Mouse (Mus musculus): ENCODE measurements at regions not wholly inside any gene's neighbourhood (a gene's known extent, or its start where the extent isn't known, plus 50 kb on each side); places are given as distances from the start of the nearest gene placed in this dataset.

GRCm38 (mm10) chr14:62043117-62043422 is 249.3 kb upstream of the Rnaseh2b start:
- no peak for DNase-seq (ENCODE audit: extremely low spot score, low read depth, low spot score)

GRCm38 (mm10) chr14:62050941-62051340 is 241.4 kb upstream of the Rnaseh2b start:
- DNase-seq (ENCODE audit: extremely low spot score, low read depth, low spot score), result no peak

- no peak for DNase-seq (ENCODE audit: extremely low spot score, low read depth, low spot score)
Measured at GRCm38 (mm10) chr14:62051923-62052322, 240.5 kb upstream of the Rnaseh2b start.

GRCm38 (mm10) chr14:62053004-62053403 is 239.4 kb upstream of the Rnaseh2b start:
- no peak for DNase-seq (ENCODE audit: extremely low spot score, low read depth, low spot score)

GRCm38 (mm10) chr14:62057096-62057495 is 235.3 kb upstream of the Rnaseh2b start:
- no peak for DNase-seq (ENCODE audit: extremely low spot score, low read depth, low spot score)

- no peak for DNase-seq (ENCODE audit: extremely low spot score, low read depth, low spot score)
Measured at GRCm38 (mm10) chr14:62058100-62058499, 234.3 kb upstream of the Rnaseh2b start.

GRCm38 (mm10) chr14:62071140-62071539 is 221.2 kb upstream of the Rnaseh2b start:
- no peak for DNase-seq (ENCODE audit: extremely low spot score, low read depth, low spot score)

GRCm38 (mm10) chr14:62084047-62084446 is 208.3 kb upstream of the Rnaseh2b start:
- no peak for DNase-seq (ENCODE audit: extremely low spot score, low read depth, low spot score)

GRCm38 (mm10) chr14:62088174-62088573 is 204.2 kb upstream of the Rnaseh2b start:
- no peak for DNase-seq (ENCODE audit: extremely low spot score, low read depth, low spot score)

GRCm38 (mm10) chr14:62117532-62117931 is 174.9 kb upstream of the Rnaseh2b start:
- DNase-seq (ENCODE audit: extremely low spot score, low read depth, low spot score), result no peak

- no peak for DNase-seq (ENCODE audit: extremely low spot score, low read depth, low spot score)
Measured at GRCm38 (mm10) chr14:62118542-62118953, 173.8 kb upstream of the Rnaseh2b start.

- no peak for DNase-seq (ENCODE audit: extremely low spot score, low read depth, low spot score)
Measured at GRCm38 (mm10) chr14:62128918-62129317, 163.5 kb upstream of the Rnaseh2b start.

GRCm38 (mm10) chr14:62132353-62132816 is 160.0 kb upstream of the Rnaseh2b start:
- DNase-seq (ENCODE audit: extremely low spot score, low read depth, low spot score), result no peak

- no peak for DNase-seq (ENCODE audit: extremely low spot score, low read depth, low spot score)
Measured at GRCm38 (mm10) chr14:62137981-62138380, 154.4 kb upstream of the Rnaseh2b start.

GRCm38 (mm10) chr14:62144385-62145030 is 147.9 kb upstream of the Rnaseh2b start:
- no peak for DNase-seq (ENCODE audit: extremely low spot score, low read depth, low spot score)

GRCm38 (mm10) chr14:62157038-62157716 is 135.2 kb upstream of the Rnaseh2b start:
- no peak for DNase-seq (ENCODE audit: extremely low spot score, low read depth, low spot score)

- DNase-seq (ENCODE audit: extremely low spot score, low read depth, low spot score), result no peak
Measured at GRCm38 (mm10) chr14:62159690-62160089, 132.7 kb upstream of the Rnaseh2b start.

- DNase-seq (ENCODE audit: extremely low spot score, low read depth, low spot score), result no peak
Measured at GRCm38 (mm10) chr14:62163120-62163796, 129.1 kb upstream of the Rnaseh2b start.

- no peak for DNase-seq (ENCODE audit: extremely low spot score, low read depth, low spot score)
Measured at GRCm38 (mm10) chr14:62164918-62165317, 127.5 kb upstream of the Rnaseh2b start.

GRCm38 (mm10) chr14:62166006-62166405 is 126.4 kb upstream of the Rnaseh2b start:
- DNase-seq (ENCODE audit: extremely low spot score, low read depth, low spot score), result no peak

- no peak for DNase-seq (ENCODE audit: extremely low spot score, low read depth, low spot score)
Measured at GRCm38 (mm10) chr14:62166596-62166995, 125.8 kb upstream of the Rnaseh2b start.

- no peak for DNase-seq (ENCODE audit: extremely low spot score, low read depth, low spot score)
Measured at GRCm38 (mm10) chr14:62167090-62167489, 125.3 kb upstream of the Rnaseh2b start.

Data from hindlimb bud, embryonic 11.5 days (tissue).